Mouse (Mus musculus): ENCODE data around the gene Ddx42. TPM values are rescaled to one million over a fixed set of nuclear protein-coding genes. Genes with fewer than 3 reads are reported as not detected.

The Ddx42 gene
- total RNA-seq, 2 experiments from 2014 or later: 20.2 to 20.7 TPM

Other genes starting within 250 kb of the Ddx42 start
- gene Ace, start 249.0 kb upstream of the Ddx42 start, total RNA-seq (2021): 10 to 100 TPM; 31.1 to 33.9 TPM
- gene Ace3, start 222.3 kb upstream of the Ddx42 start, total RNA-seq (2021): not detected
- gene Kcnh6, start 208.8 kb upstream of the Ddx42 start, total RNA-seq (2021): not detected
- 10 to 100 TPM; 25.9 to 26.1 TPM for gene Dcaf7, start 180.1 kb upstream of the Ddx42 start, total RNA-seq (2021)
- 10 to 100 TPM; 42.1 to 44.3 TPM for gene Taco1, start 150.9 kb upstream of the Ddx42 start, total RNA-seq (2021)
- 10 to 100 TPM; 18.5 to 20.8 TPM for gene Map3k3, start 132.3 kb upstream of the Ddx42 start, total RNA-seq (2021)
- gene Gm10840, start 56.1 kb upstream of the Ddx42 start, total RNA-seq (2021): not detected
- 1 to 10 TPM; 1.9 to 3.3 TPM for gene Limd2, start 56.1 kb upstream of the Ddx42 start, total RNA-seq (2021)
- gene Strada, start 14.8 kb upstream of the Ddx42 start, total RNA-seq (2021): 10 to 100 TPM in 1 of 2 experiments, 1 to 10 TPM in 1; 9.8 to 10.2 TPM
- 10 to 100 TPM; 58.1 to 69.1 TPM for gene Ccdc47, start 582 bp upstream of the Ddx42 start, total RNA-seq (2021)
- 10 to 100 TPM; 19.4 to 21.9 TPM for gene Ftsj3, start 39.2 kb downstream of the Ddx42 start, total RNA-seq (2021)
- 100 to 1,000 TPM; 126 to 130 TPM for gene Psmc5, start 39.2 kb downstream of the Ddx42 start, total RNA-seq (2021)
- 10 to 100 TPM; 10.3 to 16.6 TPM for gene Smarcd2, start 56.0 kb downstream of the Ddx42 start, total RNA-seq (2021)
- gene Tcam1, start 59.7 kb downstream of the Ddx42 start, total RNA-seq (2021): under 1 TPM in 1 of 2 experiments, not detected in 1; 0.08 TPM
- not detected for gene Gh, start 84.9 kb downstream of the Ddx42 start, total RNA-seq (2021)
- gene Cd79b, start 97.8 kb downstream of the Ddx42 start, total RNA-seq (2021): under 1 TPM; 0.51 to 0.70 TPM
- gene Scn4a, start 136.4 kb downstream of the Ddx42 start, total RNA-seq (2021): 100 to 1,000 TPM; 310 to 342 TPM
- gene Prr29, start 148.5 kb downstream of the Ddx42 start, total RNA-seq (2021): 1 to 10 TPM; 7.0 to 8.0 TPM
- 1 to 10 TPM; 4.3 to 7.2 TPM for gene Icam2, start 171.1 kb downstream of the Ddx42 start, total RNA-seq (2021)

Measured in gastrocnemius, postnatal 25 days (tissue).